Mouse (Mus musculus) erythroblast, embryonic 14.5 days (primary cell): ENCODE data around the gene Tbc1d10b.

Source experiments
- GATA1 ChIP-seq: IDR thresholded peaks from 2 replicates; pipeline ENCODE4 v1.6.1; 2012; ENCODE audit warnings: low read length, inconsistent platforms, mixed read lengths
- TAL1 ChIP-seq: IDR thresholded peaks from 3 replicates; pipeline ENCODE4 v1.6.1; 2012; ENCODE audit warnings: low read length, inconsistent platforms, mixed read lengths

- TF ChIP-seq TAL1 = no peak
- no peak for TF ChIP-seq GATA1
Measured at GRCm38 (mm10) chr7:127187351-127187750, 20.9 kb downstream of the Tbc1d10b start.
